Comparison of ENCODE assay signal across 8 mouse cellular contexts in genomic region chr9:110051869-110052661, GRCm38 (mm10).
DNase-seq lines count a peak whose midpoint lies in the region; ATAC-seq and TF ChIP-seq lines count a peak whose summit lies in the region.

No protein-coding gene starts in this region.

- H3K9ac ChIP-seq in heart, embryonic 12.5 days = 0 out of 2 replicates have a peak overlapping the region, but pooled peaks have one; percentile 29

- 54% methylated on average over 23 of the region's 23 CpGs for WGBS in heart, embryonic 12.5 days
- WGBS in thymus, adult 2 months = 95% methylated on average over 23 of the region's 23 CpGs

- H3K4me1 ChIP-seq in heart, embryonic 12.5 days (replicated peaks) = peaks cover 33% of the 10 kb centered on the region
- H3K4me1 ChIP-seq in thymus, adult 2 months (replicated peaks; ENCODE audit: control insufficient read depth, insufficient read depth, low read length) = no peaks in the 10 kb centered on the region

- no peaks in the 10 kb centered on the region for H3K27me3 ChIP-seq in heart, embryonic 12.5 days (replicated peaks)
- no peaks in the 10 kb centered on the region for H3K27me3 ChIP-seq in thymus, adult 2 months (ENCODE audit: control insufficient read depth, insufficient read depth, low read length)

- TF ChIP-seq POLR2A in thymus, adult 2 months (IDR thresholded peaks at IDR 0.05; ENCODE audit: control insufficient read depth, extremely low read depth, insufficient read depth, low read length, poor library complexity) = no peak

- ATAC-seq in heart, embryonic 12.5 days (ENCODE audit: insufficient number of reproducible peaks, low FRiP score) = no peak

- H3K9me3 ChIP-seq in heart, embryonic 12.5 days (replicated peaks) = no peaks in the 10 kb centered on the region

- TF ChIP-seq CTCF in thymus, adult 2 months (IDR thresholded peaks at IDR 0.05; ENCODE audit: borderline replicate concordance, control insufficient read depth, extremely low read depth, insufficient read depth, low read length, poor library complexity) = no peak

- peaks cover 12% of the 10 kb centered on the region for H3K36me3 ChIP-seq in heart, embryonic 12.5 days
- no peaks in the 10 kb centered on the region for H3K36me3 ChIP-seq in thymus, adult 2 months (ENCODE audit: control insufficient read depth, insufficient read depth, low read length)

- peak overlapping the region; percentile 62 for H3K27ac ChIP-seq in heart, embryonic 12.5 days (ENCODE audit: poor library complexity, severe bottlenecking)
- no peak overlapping the region for H3K27ac ChIP-seq in thymus, adult 2 months (ENCODE audit: control insufficient read depth, insufficient read depth, low read length)

- no peak overlapping the region for H3K4me3 ChIP-seq in heart, embryonic 12.5 days
- no peak overlapping the region for H3K4me3 ChIP-seq in thymus, adult 2 months (ENCODE audit: control insufficient read depth, insufficient read depth, low read length)

- peak overlapping the region; percentile 29 for H3K4me2 ChIP-seq in heart, embryonic 12.5 days

- DNase-seq in ZHBTc4 (ENCODE audit: low read depth, low spot score) = peak; percentile 51
- peak; percentile 26 to 29 for DNase-seq in cerebellum, postnatal 4 days (ENCODE audit: low spot score in 2 of 2)
- DNase-seq in left cerebral cortex, adult 11 months (ENCODE audit: low spot score) = peak; percentile 71
- peak; percentile 66 for DNase-seq in retina, postnatal 1 day
- no peak for DNase-seq in spleen, postnatal 14 days (ENCODE audit: low spot score in 2 of 2)
- no peak for DNase-seq in adrenal gland, adult 2 months
- no peak for DNase-seq in thymus, adult 2 months

Comparison
In these comparisons a context has a peak if more than half of its experiments do, and no peak if none do; other contexts are left out.
1. DNase-seq: peak in ZHBTc4 (single experiment), cerebellum, postnatal 4 days (2 of 2), left cerebral cortex, adult 11 months (single experiment) and retina, postnatal 1 day (single experiment); none in spleen, postnatal 14 days (0 of 2), adrenal gland, adult 2 months (single experiment) and thymus, adult 2 months (single experiment).